Mouse (Mus musculus) testis, postnatal 14 days (tissue): ENCODE measurements around the gene Gm4881.

ENCODE experiments used
- DNase-seq: peaks from one replicate; pipeline ENCODE4 v3.0.0; 2021; ENCODE audit warnings: low spot score

Gm4881 gene

GRCm38 (mm10) chr7:24954450-24954849 lies 10.2 kb upstream of the Gm4881 start:
- no peak for DNase-seq

- no peak for DNase-seq
Observed at GRCm38 (mm10) chr7:24953966-24954365, 9.7 kb upstream of the Gm4881 start.

GRCm38 (mm10) chr7:24949958-24950623 lies 5.8 kb upstream of the Gm4881 start:
- DNase-seq, result no peak

GRCm38 (mm10) chr7:24948774-24949173 lies 4.5 kb upstream of the Gm4881 start:
- DNase-seq, result no peak

- no peak for DNase-seq
Observed at GRCm38 (mm10) chr7:24947316-24948048, 3.2 kb upstream of the Gm4881 start.

- no peak for DNase-seq
Observed at GRCm38 (mm10) chr7:24943641-24944040, 653 bp downstream of the Gm4881 start.

- DNase-seq, result no peak
Observed at GRCm38 (mm10) chr7:24931651-24932050, 12.6 kb downstream of the Gm4881 start.

GRCm38 (mm10) chr7:24930475-24930874 lies 13.8 kb downstream of the Gm4881 start:
- no peak for DNase-seq

GRCm38 (mm10) chr7:24919728-24920127 lies 24.6 kb downstream of the Gm4881 start:
- no peak for DNase-seq

- DNase-seq, result no peak
Observed at GRCm38 (mm10) chr7:24918763-24919323, 25.5 kb downstream of the Gm4881 start.

GRCm38 (mm10) chr7:24912480-24912879 lies 31.8 kb downstream of the Gm4881 start:
- no peak for DNase-seq

GRCm38 (mm10) chr7:24907211-24907748 lies 37.0 kb downstream of the Gm4881 start:
- DNase-seq, result no peak

- no peak for DNase-seq
Observed at GRCm38 (mm10) chr7:24906551-24906950, 37.7 kb downstream of the Gm4881 start.

- peak; percentile 38 for DNase-seq
Observed at GRCm38 (mm10) chr7:24904936-24905335, 39.4 kb downstream of the Gm4881 start.

- peak; percentile 98 for DNase-seq
Observed at GRCm38 (mm10) chr7:24904070-24904483, 40.2 kb downstream of the Gm4881 start.

GRCm38 (mm10) chr7:24903444-24903825 lies 40.9 kb downstream of the Gm4881 start:
- DNase-seq, result no peak

GRCm38 (mm10) chr7:24902630-24903443 lies 41.5 kb downstream of the Gm4881 start, which contains the start of gene Arhgef1:
TSS of gene Arhgef1 (plus strand) at chr7:24902912.
- peak; percentile 50 for DNase-seq

GRCm38 (mm10) chr7:24902264-24902629 lies 42.0 kb downstream of the Gm4881 start:
- DNase-seq, result no peak

- DNase-seq, result no peak
Observed at GRCm38 (mm10) chr7:24901842-24902241, 42.5 kb downstream of the Gm4881 start.

- no peak for DNase-seq
Observed at GRCm38 (mm10) chr7:24901114-24901513, 43.2 kb downstream of the Gm4881 start.

GRCm38 (mm10) chr7:24897959-24898358 lies 46.3 kb downstream of the Gm4881 start:
- no peak for DNase-seq

GRCm38 (mm10) chr7:24897224-24897623 lies 47.1 kb downstream of the Gm4881 start, which contains the start of gene Cd79a:
TSS of gene Cd79a (plus strand) at chr7:24897381.
- no peak for DNase-seq
